7 mouse cellular contexts compared by ENCODE assay signal in genomic region chr4:155848434-155849095, GRCm38 (mm10). TPM values are rescaled to one million over a fixed set of nuclear protein-coding genes. Genes with fewer than 3 reads are reported as not detected.
A peak's percentile ranks its signal among the peaks of the same experiment; 100 is the strongest.
DNase-seq lines count a peak whose midpoint lies in the region; ATAC-seq and TF ChIP-seq lines count a peak whose summit lies in the region.

No protein-coding gene starts in this region.

- no peak overlapping the region for H3K27ac ChIP-seq in testis, adult 2 months (ENCODE audit: control insufficient read depth, insufficient read depth, low read depth, low read length)
- H3K27ac ChIP-seq in forebrain, embryonic 15.5 days (replicated peaks): no peak overlapping the region
- H3K27ac ChIP-seq in kidney, embryonic 16.5 days (ENCODE audit: low read length): peak overlapping the region; percentile 73; the same call in 1 of the 2 replicates

- peak overlapping the region; percentile 92 for H3K4me2 ChIP-seq in forebrain, embryonic 15.5 days (replicated peaks)
- peak overlapping the region; percentile 83 for H3K4me2 ChIP-seq in kidney, embryonic 16.5 days (replicated peaks; ENCODE audit: low read depth, low read length)

- H3K4me1 ChIP-seq in testis, adult 2 months (ENCODE audit: control insufficient read depth, insufficient read depth, low read length): peaks cover 19% of the 10 kb centered on the region
- peaks cover 33% of the 10 kb centered on the region for H3K4me1 ChIP-seq in forebrain, embryonic 15.5 days
- H3K4me1 ChIP-seq in kidney, embryonic 16.5 days (ENCODE audit: insufficient read depth, low read length): peaks cover 23% of the 10 kb centered on the region

- H3K9ac ChIP-seq in forebrain, embryonic 15.5 days (replicated peaks): peak overlapping the region; percentile 90
- H3K9ac ChIP-seq in kidney, embryonic 16.5 days (replicated peaks; ENCODE audit: low read length): peak overlapping the region; percentile 91

- H3K9me3 ChIP-seq in forebrain, embryonic 15.5 days: no peaks in the 10 kb centered on the region
- H3K9me3 ChIP-seq in kidney, embryonic 16.5 days (ENCODE audit: low read length): no peaks in the 10 kb centered on the region

- peak overlapping the region; percentile 87 for H3K4me3 ChIP-seq in testis, adult 2 months (ENCODE audit: control insufficient read depth, low read depth, low read length)
- H3K4me3 ChIP-seq in forebrain, embryonic 15.5 days: peak overlapping the region; percentile 75
- peak overlapping the region; percentile 60 for H3K4me3 ChIP-seq in kidney, embryonic 16.5 days (ENCODE audit: low read length)

- ATAC-seq in forebrain, embryonic 15.5 days (replicated peaks): no peak
- ATAC-seq in kidney, embryonic 16.5 days (ENCODE audit: low FRiP score, low TSS enrichment): no peak

- no peak for TF ChIP-seq POLR2A in testis, adult 2 months (IDR thresholded peaks at IDR 0.05; ENCODE audit: control insufficient read depth, low read depth, low read length)

- no peak for TF ChIP-seq CTCF in testis, adult 2 months (IDR thresholded peaks at IDR 0.05; ENCODE audit: control insufficient read depth, insufficient read depth, insufficient replicate concordance, low read depth, low read length)

- DNase-seq in testis, postnatal 10 days (ENCODE audit: low spot score): no peak
- DNase-seq in naive thymus-derived CD4-positive, alpha-beta T cell, adult 2 months (ENCODE audit: low read depth): peak; percentile 25
- DNase-seq in frontal cortex, postnatal 36 days (ENCODE audit: low spot score in 2 of 2): no peak
- DNase-seq in urinary bladder, postnatal 25 days (ENCODE audit: low spot score): no peak

- 53% methylated on average over 7 of the region's 7 CpGs for WGBS in forebrain, embryonic 15.5 days
- WGBS in kidney, embryonic 16.5 days: 59% methylated on average over 7 of the region's 7 CpGs

- H3K27me3 ChIP-seq in testis, adult 2 months (ENCODE audit: control insufficient read depth, insufficient read depth, low read length): no peaks in the 10 kb centered on the region
- H3K27me3 ChIP-seq in forebrain, embryonic 15.5 days: no peaks in the 10 kb centered on the region
- H3K27me3 ChIP-seq in kidney, embryonic 16.5 days (ENCODE audit: insufficient read depth, low read length): no peaks in the 10 kb centered on the region

- H3K36me3 ChIP-seq in testis, adult 2 months (ENCODE audit: control insufficient read depth, insufficient read depth, low read length): no peaks in the 10 kb centered on the region
- peaks cover 1% of the 10 kb centered on the region; the same call in 1 of the 2 replicates for H3K36me3 ChIP-seq in forebrain, embryonic 15.5 days
- H3K36me3 ChIP-seq in kidney, embryonic 16.5 days (ENCODE audit: insufficient read depth, low read length): peaks cover 3% of the 10 kb centered on the region

RNA-seq across cellular contexts. Expression of gene Dvl1, which starts 1.4 kb away (rescaled TPM):
- 132 and 135 TPM in 2 replicates for polyA plus RNA-seq in testis, adult 2 months (2012; rRNA removed)
- polyA plus RNA-seq in forebrain, embryonic 15.5 days (2015; fragmentation: Nextera tagmentation; extraction: Ambion mirVana): 10.6 and 23.1 TPM in 2 replicates
- 5.5 and 6.3 TPM in 2 replicates for polyA plus RNA-seq in kidney, embryonic 16.5 days (2015; fragmentation: Nextera tagmentation; extraction: Ambion mirVana)

RNA-seq across cellular contexts. Expression of gene Mxra8, which starts 9.1 kb away (rescaled TPM):
- 114 and 149 TPM in 2 replicates for polyA plus RNA-seq in testis, adult 2 months (2012; rRNA removed)
- 15.0 and 19.0 TPM in 2 replicates for polyA plus RNA-seq in forebrain, embryonic 15.5 days (2015; fragmentation: Nextera tagmentation; extraction: Ambion mirVana)
- polyA plus RNA-seq in kidney, embryonic 16.5 days (2015; fragmentation: Nextera tagmentation; extraction: Ambion mirVana): 119 and 125 TPM in 2 replicates

RNA-seq across cellular contexts. Expression of gene Tas1r3, which starts 14.6 kb away (rescaled TPM):
- polyA plus RNA-seq in testis, adult 2 months (2012; rRNA removed): 1.9 and 2.3 TPM in 2 replicates
- 0.64 and 0.73 TPM in 2 replicates for polyA plus RNA-seq in forebrain, embryonic 15.5 days (2015; fragmentation: Nextera tagmentation; extraction: Ambion mirVana)
- 0.22 and 0.40 TPM in 2 replicates for polyA plus RNA-seq in kidney, embryonic 16.5 days (2015; fragmentation: Nextera tagmentation; extraction: Ambion mirVana)

RNA-seq across cellular contexts. Expression of gene Aurkaip1, which starts 17.5 kb away (rescaled TPM):
- polyA plus RNA-seq in testis, adult 2 months (2012; rRNA removed): 108 and 116 TPM in 2 replicates
- 127 and 130 TPM in 2 replicates for polyA plus RNA-seq in forebrain, embryonic 15.5 days (2015; fragmentation: Nextera tagmentation; extraction: Ambion mirVana)
- polyA plus RNA-seq in kidney, embryonic 16.5 days (2015; fragmentation: Nextera tagmentation; extraction: Ambion mirVana): 143 and 157 TPM in 2 replicates

RNA-seq across cellular contexts. Expression of gene Cptp, which starts 20.7 kb away (rescaled TPM):
- 223 and 230 TPM in 2 replicates for polyA plus RNA-seq in testis, adult 2 months (2012; rRNA removed)
- polyA plus RNA-seq in forebrain, embryonic 15.5 days (2015; fragmentation: Nextera tagmentation; extraction: Ambion mirVana): 20.5 and 22.9 TPM in 2 replicates
- 20.0 TPM in 2 replicates for polyA plus RNA-seq in kidney, embryonic 16.5 days (2015; fragmentation: Nextera tagmentation; extraction: Ambion mirVana)
